Mouse (Mus musculus) cerebellum, adult 9-10 months (tissue): ENCODE results near the gene Nudt2.

ENCODE experiments used
- DNase-seq: peaks from one replicate; pipeline ENCODE4 v3.0.0; 2022

Nudt2 gene

DNA sequence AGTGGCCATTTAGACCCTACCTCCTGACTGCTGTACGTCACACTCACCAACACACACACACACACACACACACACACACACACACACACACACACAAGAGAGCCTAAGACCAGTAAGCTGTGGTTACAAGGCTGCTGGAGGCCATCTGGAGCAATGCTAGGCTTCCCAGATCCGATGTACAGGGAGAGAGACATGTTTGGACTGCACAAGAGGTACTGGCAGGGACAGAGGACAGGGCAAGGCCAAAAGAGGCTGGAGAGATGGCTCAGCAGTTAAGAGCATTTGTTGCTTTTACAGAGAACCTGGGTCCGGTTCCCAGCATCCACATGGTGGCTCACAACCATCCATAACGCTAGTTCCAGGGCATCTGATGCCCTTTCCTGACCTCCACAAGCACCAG lies 30.1 kb downstream of the Nudt2 start:
- no peak for DNase-seq

DNA sequence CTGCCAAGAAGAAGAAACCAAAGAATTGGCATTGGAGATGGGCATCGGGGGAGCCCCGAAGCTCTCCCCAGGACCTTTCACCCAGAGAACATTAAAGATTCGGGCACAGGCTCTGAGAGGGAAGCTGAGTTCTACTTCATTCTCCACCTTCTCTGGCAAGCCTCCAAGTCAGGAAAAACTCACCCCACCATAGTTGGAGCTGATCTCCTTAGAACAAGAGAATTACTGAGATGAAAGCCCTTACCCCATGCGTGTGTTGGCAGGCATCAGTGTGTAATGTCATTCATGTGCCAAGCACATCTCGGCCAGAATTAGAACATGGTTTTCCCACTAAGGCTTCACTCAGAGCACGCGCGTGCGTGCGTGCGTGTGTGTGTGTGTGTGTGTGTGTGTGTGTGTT lies 30.9 kb downstream of the Nudt2 start:
- no peak for DNase-seq

DNA sequence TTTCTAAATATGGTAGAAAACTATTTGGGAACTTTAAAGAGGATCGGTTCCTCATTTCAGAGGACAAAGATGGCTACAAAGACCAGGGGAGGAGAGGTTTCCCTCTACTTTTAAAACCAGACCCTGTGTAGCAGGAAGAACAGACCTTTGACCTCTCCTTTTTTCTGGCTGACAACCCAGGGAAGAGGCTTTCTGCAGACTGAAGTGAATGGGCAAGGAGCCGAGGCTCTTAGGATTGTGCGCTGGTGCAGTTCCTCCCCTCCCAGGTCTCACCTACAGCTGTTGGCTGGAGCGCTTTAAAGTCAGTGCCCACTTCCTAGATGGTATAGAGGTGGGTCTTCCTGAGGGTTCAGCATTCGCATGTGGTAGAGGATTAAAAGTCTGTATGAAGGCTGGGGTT lies 32.1 kb downstream of the Nudt2 start:
- no peak for DNase-seq

DNA sequence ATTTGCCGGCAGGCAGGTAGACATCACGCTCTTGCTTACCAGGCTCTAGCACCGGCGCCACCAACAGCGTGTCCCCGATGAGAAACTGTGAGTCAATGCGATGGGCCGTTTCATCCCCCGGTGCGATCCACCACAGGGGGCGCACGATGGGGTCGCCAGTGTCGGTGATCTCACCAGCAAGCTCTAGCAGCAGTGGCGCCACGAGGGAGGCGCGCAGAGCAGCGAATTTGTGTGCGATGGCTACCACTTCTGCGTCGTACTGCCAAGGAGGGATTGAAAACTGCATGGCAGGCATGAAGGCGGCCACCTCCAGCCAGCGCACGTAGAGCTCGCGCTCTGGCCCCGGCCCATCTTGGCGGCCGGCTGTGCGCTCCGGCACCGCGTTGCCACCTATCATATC lies 32.6 kb downstream of the Nudt2 start:
- no peak for DNase-seq

DNA sequence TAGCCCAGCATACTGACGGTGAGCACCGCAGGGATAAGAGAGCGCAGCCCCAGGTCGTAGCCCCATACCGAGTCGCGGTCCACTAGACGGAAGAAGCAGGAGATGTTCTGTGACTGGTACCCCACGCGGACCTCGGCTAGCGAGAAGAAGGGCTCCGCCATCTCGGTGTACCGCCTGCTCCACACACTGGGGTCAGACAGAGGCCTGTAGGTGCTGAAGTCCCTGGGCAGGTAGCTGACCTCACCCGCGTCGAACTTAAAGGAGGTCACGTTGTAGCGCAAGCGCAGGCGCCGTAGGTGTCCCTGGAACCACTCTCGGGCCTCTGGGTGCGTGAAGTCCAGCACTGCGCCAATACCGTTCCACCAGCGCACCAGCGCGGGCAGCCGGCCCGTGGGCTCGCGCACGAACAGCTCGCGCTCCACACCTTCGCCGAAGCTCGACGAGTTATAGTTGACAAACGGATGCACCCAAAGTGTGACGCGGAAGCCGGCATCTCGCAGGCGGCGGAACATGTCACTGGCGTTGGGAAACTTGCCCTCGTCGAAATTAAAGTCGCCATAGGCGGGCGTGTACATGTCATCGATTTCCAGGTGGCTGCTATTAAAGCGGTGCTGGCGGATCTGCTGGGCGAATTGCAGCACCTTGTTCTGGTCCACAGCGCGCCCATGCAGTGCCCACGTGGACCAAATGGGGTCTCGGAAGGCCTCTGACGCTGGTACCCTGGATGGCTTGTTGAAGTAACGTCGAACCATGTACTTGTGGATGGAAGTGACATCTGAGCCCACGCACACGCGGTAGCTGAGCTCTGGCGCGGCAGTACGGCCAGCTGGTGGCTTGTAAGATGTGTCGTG lies 33.3 kb downstream of the Nudt2 start:
- DNase-seq = no peak

DNA sequence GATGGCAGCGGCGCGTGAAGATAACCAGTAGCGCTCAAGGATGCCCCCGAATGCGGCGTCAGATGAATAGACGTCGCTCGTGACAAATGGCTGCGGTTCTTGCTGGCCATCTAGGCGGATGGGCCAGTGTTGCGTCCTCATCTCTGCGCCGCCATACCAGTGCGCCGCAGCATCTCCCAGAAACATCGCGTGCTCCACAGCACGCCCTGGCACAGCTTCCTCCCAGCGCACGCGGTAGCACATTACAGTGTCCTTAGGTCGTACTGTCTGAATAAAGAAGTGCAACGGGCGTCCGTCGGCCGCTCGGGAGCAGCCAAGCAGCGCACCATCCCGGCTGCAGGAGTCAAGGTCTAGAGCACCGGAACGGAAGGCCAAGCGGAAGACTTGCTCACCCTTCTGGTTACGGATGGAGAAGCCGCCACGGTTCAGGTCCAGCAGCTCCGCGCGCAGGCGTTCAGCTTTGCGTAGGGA lies 34.0 kb downstream of the Nudt2 start:
- no peak for DNase-seq

DNA sequence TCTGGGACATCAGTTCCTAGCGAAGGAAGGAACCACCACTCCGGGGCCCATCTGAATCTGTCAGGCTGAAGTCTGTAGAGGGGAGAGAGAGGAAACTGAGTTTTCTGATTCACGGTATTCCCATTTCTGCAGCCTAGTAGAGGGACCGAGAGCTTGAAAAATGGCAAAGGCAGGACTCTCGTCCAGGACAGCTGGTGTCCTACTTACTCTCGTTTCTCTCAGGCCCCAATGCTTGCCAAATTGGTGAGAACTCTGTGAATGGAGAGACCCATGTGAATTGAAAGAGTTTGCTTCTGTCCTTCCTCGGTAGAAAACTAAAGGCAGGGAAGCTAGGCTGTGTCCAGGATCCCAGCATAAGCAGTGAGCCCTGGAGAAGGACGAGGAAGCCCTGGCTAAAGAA lies 34.7 kb downstream of the Nudt2 start:
- no peak for DNase-seq

DNA sequence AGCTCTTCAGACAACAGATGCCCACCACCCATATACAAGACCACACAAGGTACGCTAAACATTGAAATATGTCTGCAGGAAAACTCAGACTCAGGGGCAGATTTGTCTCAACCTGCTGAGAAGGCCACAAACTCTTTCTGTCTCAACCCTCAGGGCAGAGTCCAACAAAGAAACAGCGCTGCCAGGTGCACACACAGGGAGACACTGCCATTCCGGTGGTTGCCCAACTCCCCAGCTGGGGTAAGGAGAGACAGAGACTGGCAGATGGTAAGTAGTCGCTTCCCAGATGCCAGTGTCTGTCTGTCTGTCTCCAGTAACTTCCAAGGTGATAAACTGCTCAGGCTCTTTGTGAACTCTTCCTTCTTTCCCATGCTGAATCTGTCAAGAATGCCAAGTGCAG lies 35.8 kb downstream of the Nudt2 start:
- no peak for DNase-seq

DNA sequence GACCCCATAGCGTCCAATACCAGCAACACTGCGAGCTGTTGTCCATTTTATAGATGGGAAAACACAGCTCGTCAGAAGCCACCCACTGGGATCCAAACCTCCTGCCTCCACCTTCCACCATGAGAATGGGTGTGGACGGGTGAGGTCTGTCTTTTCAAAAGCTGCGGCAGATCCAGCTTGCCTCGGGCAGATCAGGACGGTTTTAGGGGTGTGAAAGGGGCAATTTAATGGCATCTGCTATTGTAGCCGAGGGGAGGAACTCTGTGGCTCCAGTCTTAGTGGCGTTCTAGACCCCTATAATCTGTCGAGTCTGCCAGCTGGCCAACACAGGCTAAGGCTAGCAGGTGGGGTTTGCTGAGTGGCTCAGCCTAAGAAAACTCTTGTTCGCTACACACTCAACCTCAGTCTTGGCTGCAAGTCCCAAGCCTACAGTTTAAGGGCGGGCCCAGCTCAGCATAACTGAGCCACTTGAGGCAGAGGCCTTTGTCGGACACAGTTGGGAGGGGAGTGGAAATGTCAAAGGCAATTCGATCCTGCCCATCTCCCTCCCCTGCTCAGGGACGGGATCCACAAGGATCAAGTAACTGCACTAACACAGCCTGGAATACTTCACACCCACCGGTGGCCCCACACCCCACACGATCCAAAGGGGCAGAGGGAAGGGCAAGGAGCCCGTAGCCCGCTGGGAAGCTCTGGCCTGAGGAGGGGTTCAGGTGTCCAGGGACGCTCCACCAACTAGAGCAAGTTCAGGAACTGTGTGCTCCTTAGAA lies 37.4 kb downstream of the Nudt2 start:
- no peak for DNase-seq

DNA sequence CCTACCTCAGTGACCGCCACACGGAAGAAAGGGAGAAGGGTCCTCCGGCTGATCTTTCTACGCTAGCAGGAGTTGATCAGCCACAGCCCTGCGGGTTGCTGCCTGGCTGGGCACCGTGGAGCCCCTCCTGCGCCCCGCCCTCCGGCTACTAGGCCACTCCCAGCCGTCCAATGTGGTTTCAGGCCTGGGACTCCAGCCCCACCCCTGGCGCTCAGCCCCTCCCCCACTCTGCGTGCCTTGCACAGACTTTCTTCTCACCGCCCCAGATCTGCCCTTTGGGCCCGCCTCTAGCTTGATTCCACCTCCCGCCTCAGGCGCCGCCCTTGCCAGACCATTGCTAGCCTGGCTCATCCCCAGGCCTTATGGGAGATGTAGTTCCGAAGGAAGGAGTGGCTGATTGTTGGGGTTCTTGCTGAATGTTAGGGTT lies 38.0 kb downstream of the Nudt2 start, which contains the start of gene AI464131:
Gene AI464131 (minus strand): TSS at position 91 of the 427 bp plus-strand sequence.
- peak; percentile 96 for DNase-seq

DNA sequence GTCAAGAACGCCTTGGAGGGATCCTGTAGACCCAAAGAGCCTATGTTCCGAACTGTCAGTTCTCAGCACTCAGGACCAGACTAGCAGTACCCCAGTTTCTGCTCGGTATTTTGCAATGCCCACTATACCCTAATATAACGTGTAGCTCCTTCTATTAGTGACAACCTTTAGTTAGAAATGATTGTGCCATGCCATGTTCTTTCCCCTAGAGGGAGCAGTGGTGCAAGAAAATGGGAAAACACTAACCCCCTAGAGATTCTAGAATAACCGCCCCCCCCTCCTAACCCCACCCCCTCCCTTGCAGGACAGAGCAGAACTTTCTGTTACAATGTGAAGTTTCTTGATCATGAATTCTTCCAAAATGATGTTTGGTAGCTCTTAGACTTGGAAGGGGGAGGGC lies 39.4 kb downstream of the Nudt2 start:
- DNase-seq = peak; percentile 52

DNA sequence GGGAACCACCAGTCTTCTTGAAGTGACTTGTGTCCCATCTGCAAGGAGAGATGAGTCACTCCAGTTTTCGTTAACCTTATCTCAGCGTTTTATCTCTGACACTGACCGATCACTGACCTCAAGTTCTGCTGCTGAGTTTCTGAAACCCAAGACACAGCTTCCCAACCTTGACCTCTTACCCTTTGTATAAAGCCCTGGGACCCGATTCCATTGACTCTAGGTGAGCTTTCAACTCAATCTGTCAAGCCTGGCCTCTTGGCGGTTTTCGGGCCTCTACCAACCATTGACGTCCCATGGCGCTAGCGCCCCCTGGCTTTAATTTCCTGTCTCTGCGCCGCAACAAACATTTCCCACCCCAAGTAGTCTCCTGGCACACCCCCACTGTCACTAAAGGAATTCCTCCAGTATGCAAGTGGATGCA lies 40.2 kb downstream of the Nudt2 start:
- DNase-seq = peak; percentile 60

DNA sequence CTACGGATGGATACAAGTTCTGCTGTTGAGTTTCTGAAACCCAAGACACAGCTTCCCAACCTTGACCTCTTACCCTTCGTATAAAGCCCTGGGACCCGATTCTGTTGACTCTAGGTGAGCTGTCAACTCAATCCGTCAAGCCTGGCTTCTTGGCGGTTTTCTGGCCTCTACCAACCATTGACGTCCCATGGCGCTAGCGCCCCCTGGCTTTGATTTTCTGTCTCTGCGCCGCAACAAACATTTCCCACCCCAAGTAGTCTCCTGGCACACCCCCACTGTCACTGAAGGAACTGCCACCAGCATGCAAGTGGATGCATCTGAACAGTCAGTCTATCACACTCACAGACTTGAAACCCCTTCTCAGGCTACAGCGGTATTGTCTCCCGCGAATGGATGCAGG lies 41.2 kb downstream of the Nudt2 start:
- peak; percentile 68 for DNase-seq

DNA sequence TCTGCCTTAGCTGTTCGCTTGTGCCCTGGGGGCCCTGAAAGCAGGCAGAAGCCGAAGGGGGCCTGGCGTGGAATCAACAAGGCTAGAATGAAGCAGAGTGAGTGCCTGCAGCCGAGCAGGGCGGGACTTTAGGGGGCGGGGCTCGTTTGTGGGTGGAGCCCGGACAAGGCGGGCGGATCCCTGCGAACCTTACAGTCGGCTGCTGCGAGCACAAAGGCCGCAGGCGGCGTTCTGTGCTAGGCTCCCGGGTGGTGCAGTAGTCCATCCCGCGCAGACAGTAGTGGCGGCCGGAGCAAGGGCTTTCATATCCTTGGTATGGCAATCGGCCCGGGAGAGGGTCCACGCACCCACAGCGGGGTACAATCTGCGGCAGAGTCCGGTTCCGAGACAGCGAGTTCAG lies 42.0 kb downstream of the Nudt2 start:
- peak; percentile 83 for DNase-seq

DNA sequence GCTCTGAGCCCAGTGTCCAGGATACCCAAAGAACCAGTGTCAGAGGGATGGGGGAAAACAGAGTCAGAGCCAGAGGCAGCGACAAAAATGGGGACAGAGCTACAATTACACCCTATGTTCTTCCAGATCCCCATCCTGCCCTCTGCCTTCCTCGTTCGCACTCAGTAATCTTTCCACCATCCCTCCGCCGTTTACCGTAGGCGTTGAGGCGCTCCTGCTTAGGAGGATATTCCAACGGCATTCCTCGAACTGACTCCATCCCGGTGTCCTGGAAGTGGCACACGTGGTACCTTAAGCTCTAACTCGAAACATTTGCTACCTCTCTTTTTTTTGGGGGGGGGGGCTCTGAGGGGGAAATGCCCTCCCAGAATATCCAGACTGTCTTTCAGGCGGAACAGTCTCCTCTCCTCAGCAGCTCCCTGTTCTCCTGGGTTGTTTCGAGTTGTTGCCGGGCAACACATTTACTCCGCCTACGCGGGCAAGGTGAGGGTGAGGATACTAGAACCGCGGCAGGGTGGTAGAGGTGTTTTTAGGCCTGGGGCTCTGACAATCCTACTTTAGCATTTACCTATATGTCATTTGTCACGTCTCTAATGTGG lies 42.5 kb downstream of the Nudt2 start:
- DNase-seq = no peak

DNA sequence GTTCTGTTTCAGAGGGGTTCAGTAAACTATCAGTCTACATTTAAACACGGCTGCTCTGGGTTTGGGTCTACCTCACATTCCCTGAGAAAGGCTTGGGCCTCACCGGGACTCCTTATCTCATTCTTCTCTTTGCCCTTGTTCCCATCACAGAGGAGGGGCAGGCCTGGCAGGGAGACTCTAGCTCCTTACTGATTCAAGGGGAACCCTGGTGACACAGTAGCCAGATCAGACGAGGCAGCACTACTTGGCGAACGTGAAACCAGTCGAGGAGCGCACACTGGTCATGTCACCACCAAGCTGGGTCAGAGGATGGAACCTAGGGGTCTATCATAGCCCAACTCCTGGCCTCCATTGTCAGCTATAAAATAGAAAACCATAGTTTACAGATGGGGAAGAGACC lies 43.0 kb downstream of the Nudt2 start:
- no peak for DNase-seq

DNA sequence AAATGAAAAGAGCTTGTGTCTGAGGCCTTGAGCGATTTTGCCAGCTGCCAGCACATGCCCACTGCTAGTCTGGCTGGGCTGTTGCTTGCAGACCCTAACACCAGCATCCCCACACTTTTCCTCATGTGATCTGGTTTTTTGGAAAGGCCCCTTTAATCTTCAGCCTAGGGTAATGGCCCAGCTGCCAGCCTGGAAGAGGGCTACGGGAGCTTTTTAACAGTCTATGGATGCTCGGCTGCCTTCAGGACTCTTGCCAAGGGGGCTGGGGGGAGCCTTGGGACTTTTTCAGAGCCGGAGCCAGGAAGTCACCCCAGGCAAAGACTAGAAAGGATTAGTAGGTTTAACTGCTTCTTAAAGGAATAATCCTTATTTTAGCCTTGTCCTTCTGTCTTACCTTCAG lies 48.4 kb downstream of the Nudt2 start:
- DNase-seq = no peak

DNA sequence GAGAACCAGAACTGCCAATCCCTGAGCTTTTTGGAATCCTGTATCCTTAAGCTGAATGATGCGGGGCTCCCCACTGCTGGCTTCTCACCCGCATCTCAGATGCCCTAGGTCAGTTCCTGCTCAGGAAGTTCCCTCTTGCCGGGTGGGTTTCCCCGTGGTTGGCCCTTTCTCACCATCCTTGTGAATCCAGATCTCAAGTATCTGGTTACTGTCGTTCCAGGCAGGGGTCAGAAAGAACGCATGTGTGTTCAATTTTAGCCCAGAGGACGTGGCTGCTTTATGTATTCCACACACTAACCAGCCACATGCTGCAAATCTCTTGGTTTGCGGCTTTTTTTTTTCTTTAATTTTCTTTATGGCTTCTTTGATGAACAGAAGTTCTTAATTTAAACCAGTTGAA lies 48.8 kb downstream of the Nudt2 start:
- DNase-seq = no peak

DNA sequence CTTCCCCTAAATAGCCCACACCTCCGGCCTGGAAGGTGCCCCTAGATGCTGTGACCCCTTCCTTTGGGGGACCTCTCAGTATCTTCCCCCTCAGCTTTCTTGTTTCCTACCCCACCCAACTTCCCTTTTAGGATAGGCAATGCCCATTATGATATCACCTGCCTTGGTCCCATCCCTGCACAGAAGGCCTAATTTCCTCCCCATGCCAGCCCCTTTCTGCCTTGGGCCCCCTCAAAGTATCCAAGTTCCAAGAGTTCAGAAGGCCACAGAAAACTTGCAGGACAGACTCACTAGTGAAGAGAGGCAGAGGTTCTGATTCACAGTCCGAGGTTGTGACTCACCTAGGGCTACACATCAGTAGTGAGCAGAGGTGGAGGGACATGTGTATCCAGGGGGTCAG lies 52.3 kb downstream of the Nudt2 start, which contains the start of gene 1110017D15Rik:
Gene 1110017D15Rik (minus strand): TSS at position 101 of the 400 bp plus-strand sequence.
- DNase-seq = no peak

DNA sequence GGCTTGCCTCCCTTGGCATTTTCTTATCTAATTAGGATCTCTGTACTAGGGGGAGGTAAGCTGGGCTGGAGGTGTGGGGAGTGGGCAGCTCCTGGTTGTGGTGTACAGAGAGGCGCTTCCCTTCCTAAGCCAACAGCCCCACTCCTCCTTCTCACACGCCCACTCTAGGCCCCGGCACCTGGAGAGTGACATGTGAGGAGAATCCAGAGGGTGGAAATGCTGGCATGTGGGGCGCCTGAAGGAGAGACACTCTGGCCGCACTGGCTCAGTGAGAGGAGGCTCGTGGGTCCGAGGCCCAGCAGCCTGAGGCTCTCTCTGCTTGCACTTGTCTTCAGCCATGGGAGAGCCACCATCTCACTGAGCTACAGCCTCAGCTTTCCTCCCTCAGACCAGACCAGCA lies 53.4 kb downstream of the Nudt2 start:
- no peak for DNase-seq

DNA sequence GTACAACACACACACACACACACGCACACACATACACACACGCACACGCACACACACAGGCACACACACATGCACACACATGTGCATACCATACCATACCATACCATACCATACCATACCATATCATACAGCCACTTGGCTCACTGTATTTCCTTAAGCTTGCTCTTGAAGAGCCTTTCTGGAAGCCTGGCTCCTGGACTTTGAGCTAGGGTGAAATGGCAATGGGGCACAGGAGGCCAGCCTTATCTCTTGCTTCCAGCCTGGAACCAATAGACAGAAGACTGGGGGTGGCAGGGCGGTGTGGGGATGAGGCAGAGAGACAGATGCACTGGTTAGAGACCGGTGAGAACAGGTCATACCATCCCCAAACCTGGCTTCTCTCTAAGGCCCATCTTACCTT lies 54.2 kb downstream of the Nudt2 start:
- DNase-seq = no peak

DNA sequence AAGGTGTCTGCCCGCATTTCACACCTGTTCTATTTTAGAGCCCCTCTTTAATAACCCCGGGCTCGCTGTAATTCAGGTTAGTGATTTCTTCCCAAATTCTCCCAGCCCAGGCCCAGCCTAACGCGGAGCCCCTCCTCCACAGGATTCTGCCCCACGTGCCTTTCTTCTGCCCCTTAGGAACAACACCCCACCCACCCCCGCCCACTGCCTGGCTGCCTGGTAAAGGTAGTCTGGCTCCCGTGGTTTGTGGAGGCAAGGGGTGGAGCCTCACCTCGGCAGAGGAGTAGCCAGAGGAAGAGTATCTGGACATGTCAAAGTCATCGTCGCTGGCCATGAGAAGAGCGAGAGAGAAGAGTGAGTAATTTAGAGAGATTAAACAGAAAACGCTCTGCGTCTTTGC lies 55.7 kb downstream of the Nudt2 start:
- no peak for DNase-seq

DNA sequence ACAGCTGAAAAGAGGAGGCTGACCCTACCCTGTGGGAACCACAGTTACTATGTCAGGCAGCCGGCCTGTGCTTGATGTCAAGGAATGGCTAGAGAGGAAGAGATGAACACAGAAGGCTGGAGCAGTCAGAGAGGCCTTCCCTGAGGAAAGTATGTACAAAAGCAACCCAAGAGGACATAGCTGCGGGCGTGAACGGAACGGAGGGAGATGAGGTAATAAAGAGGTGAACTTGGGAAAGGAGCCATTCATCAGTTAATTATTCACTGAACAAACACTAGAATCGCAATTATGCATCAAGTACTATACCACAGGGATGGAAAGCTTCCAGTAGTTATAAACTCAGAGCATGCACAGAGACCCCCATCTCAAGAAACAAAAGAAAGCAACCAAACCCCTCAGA lies 57.2 kb downstream of the Nudt2 start:
- DNase-seq = no peak

DNA sequence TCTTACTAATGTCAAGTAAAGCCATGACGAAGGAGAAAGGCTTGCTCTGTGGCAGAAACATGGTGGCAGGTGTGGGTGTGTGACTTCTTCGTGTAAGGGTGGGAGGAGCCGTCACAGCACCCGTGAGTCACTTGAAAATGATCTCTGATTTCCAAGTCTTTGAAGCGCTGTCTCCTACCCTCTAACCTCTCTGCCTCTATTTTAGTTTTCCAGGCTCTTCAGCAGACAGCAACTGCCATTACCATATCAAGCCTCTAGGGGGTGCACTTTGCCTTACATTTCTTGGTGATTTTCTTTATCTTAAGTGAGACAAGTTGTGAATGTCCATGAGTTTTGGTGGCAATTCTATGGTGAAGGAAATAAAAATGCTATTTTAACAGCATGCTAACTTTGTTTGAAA lies 57.8 kb downstream of the Nudt2 start:
- peak; percentile 77 for DNase-seq
